Mouse (Mus musculus) lung, postnatal 0 days (tissue): Measurements from ENCODE around the gene Rmi2.

Experiments
- CTCF ChIP-seq: IDR thresholded peaks from 2 replicates; pipeline ENCODE4 v1.5.1; 2016; ENCODE audit warnings: antibody characterized with exemption, mild to moderate bottlenecking
- EP300 ChIP-seq: IDR thresholded peaks from 2 replicates; pipeline ENCODE4 v1.6.1; 2016; ENCODE audit warnings: antibody characterized with exemption, mild to moderate bottlenecking, control low read depth

DNA sequence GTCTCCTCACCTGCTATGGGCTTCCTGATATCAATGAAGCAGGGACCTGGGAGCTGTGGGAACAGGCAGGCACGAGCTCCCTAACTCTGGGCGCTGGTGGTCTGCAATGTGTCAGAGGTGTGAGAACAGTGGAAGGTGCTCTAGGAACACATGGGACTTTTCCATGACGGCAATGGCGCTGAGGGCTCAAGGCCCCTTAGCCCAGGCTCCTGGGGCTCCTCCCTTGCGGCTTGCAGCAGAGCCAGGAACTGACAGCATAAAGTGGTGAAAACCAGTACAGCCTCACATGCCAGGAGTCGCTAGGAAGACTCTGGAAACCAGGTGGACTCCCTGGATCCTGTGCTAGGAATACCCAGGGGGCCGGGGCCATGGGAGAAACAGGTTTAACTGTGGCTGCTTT, 75.7 kb downstream of the Rmi2 start:
- TF ChIP-seq CTCF: no peak
- no peak for TF ChIP-seq EP300
